Mouse (Mus musculus) C2C12 (cell line): ENCODE results near the gene Fcer1g.
"Not testable (repeated sequence)": the region's sequence is repeated elsewhere in the genome, so short reads cannot be mapped to it uniquely, and the experiment has no call there.

Source experiments
- CEBPB ChIP-seq: IDR thresholded peaks from one replicate; pipeline ENCODE4 v1.6.1; 2011; ENCODE audit warnings: low read depth, mild to moderate bottlenecking, control low read depth, moderate library complexity
- CTCF ChIP-seq: IDR thresholded peaks from one replicate; pipeline ENCODE4 v1.5.1; 2011; ENCODE audit not compliant: control insufficient read depth, insufficient read depth, insufficient read length
- FOSL1 ChIP-seq: IDR thresholded peaks from one replicate; pipeline ENCODE4 v1.8.0; 2011; ENCODE audit warnings: mild to moderate bottlenecking, low read length; ENCODE audit not compliant: poor library complexity, insufficient read depth, severe bottlenecking
- MAX ChIP-seq: IDR thresholded peaks from one replicate; pipeline ENCODE4 v1.6.1; 2011; ENCODE audit warnings: mild to moderate bottlenecking, control low read depth
- MYOD1 ChIP-seq: IDR thresholded peaks from one replicate; pipeline ENCODE4 v1.6.1; 2011; ENCODE audit warnings: low read depth; ENCODE audit not compliant: control insufficient read depth, insufficient read length
- MYOG ChIP-seq: IDR thresholded peaks from one replicate; pipeline ENCODE4 v1.6.1; 2011; ENCODE audit not compliant: control insufficient read depth, insufficient read length; ENCODE audit errors: extremely low read depth
- USF1 ChIP-seq: IDR thresholded peaks from one replicate; pipeline ENCODE4 v1.6.1; 2011; ENCODE audit warnings: low read depth, mild to moderate bottlenecking, control low read depth, moderate library complexity

GRCm38 (mm10) chr1:171241952-171242351 lies 7.8 kb upstream of the Fcer1g start:
- TF ChIP-seq CTCF, MYOG, MAX, FOSL1, MYOD1, USF1, CEBPB: not testable (repeated sequence)
